7 mouse cellular contexts compared by ENCODE assay signal in genomic region chr9:65140491-65140890, GRCm38 (mm10). TPM values are rescaled to one million over a fixed set of nuclear protein-coding genes. Genes with fewer than 3 reads are reported as not detected.
A peak's percentile ranks its signal among the peaks of the same experiment; 100 is the strongest.
DNase-seq lines count a peak whose midpoint lies in the region; ATAC-seq and TF ChIP-seq lines count a peak whose summit lies in the region.

No protein-coding gene starts in this region.

- peak overlapping the region; percentile 78 for H3K4me3 ChIP-seq in lung, embryonic 14.5 days (ENCODE audit: low read depth, low read length)
- H3K4me3 ChIP-seq in forebrain, embryonic 14.5 days (ENCODE audit: low read depth, low read length): peak overlapping the region; percentile 91
- peak overlapping the region; percentile 55 for H3K4me3 ChIP-seq in liver, embryonic 12.5 days
- peak overlapping the region; percentile 69 for H3K4me3 ChIP-seq in stomach, embryonic 15.5 days (replicated peaks)

- 2% methylated on average over 8 of the region's 8 CpGs for WGBS in lung, embryonic 14.5 days
- 4% methylated on average over 8 of the region's 8 CpGs for WGBS in forebrain, embryonic 14.5 days
- WGBS in liver, embryonic 12.5 days (ENCODE audit: insufficient replicate concordance): 6% methylated on average over 8 of the region's 8 CpGs
- 3% methylated on average over 8 of the region's 8 CpGs for WGBS in stomach, embryonic 15.5 days

- ATAC-seq in lung, embryonic 14.5 days (ENCODE audit: insufficient read depth): 0 out of 2 replicates have a peak, but pooled peaks have one; percentile 3
- 0 out of 2 replicates have a peak, but pooled peaks have one; percentile 2 for ATAC-seq in forebrain, embryonic 14.5 days
- no peak for ATAC-seq in liver, embryonic 12.5 days
- no peak for ATAC-seq in stomach, embryonic 15.5 days (ENCODE audit: insufficient read depth, low FRiP score, low read depth)

- peak overlapping the region; percentile 73 for H3K9ac ChIP-seq in lung, embryonic 14.5 days
- peak overlapping the region; percentile 96 for H3K9ac ChIP-seq in forebrain, embryonic 14.5 days (ENCODE audit: low read length)
- 0 out of 2 replicates have a peak overlapping the region, but pooled peaks have one; percentile 44 for H3K9ac ChIP-seq in liver, embryonic 12.5 days
- peak overlapping the region; percentile 33; the same call in 1 of the 2 replicates for H3K9ac ChIP-seq in stomach, embryonic 15.5 days

- no peaks in the 10 kb centered on the region for H3K9me3 ChIP-seq in lung, embryonic 14.5 days (ENCODE audit: low read depth, low read length)
- H3K9me3 ChIP-seq in forebrain, embryonic 14.5 days (replicated peaks; ENCODE audit: control insufficient read depth, low read length): no peaks in the 10 kb centered on the region
- H3K9me3 ChIP-seq in liver, embryonic 12.5 days (replicated peaks): no peaks in the 10 kb centered on the region
- H3K9me3 ChIP-seq in stomach, embryonic 15.5 days: no peaks in the 10 kb centered on the region

- TF ChIP-seq CTCF in lung, embryonic 14.5 days (IDR thresholded peaks at IDR 0.05; ENCODE audit: low read depth): no peak

- H3K27me3 ChIP-seq in lung, embryonic 14.5 days (ENCODE audit: insufficient read depth, low read length): no peaks in the 10 kb centered on the region
- no peaks in the 10 kb centered on the region for H3K27me3 ChIP-seq in forebrain, embryonic 14.5 days (replicated peaks; ENCODE audit: control insufficient read depth, insufficient read depth, low read length)
- H3K27me3 ChIP-seq in liver, embryonic 12.5 days (replicated peaks): peaks cover 87% of the 10 kb centered on the region
- H3K27me3 ChIP-seq in stomach, embryonic 15.5 days (replicated peaks): 0 out of 2 replicates have a peak, but pooled peaks cover 9% of the 10 kb centered on the region

- peaks cover 3% of the 10 kb centered on the region; the same call in 1 of the 2 replicates for H3K4me1 ChIP-seq in lung, embryonic 14.5 days (ENCODE audit: insufficient read depth)
- H3K4me1 ChIP-seq in forebrain, embryonic 14.5 days (ENCODE audit: control insufficient read depth, insufficient read depth, low read length): peaks cover 20% of the 10 kb centered on the region
- peaks cover 13% of the 10 kb centered on the region; the same call in 1 of the 2 replicates for H3K4me1 ChIP-seq in liver, embryonic 12.5 days
- peaks cover 15% of the 10 kb centered on the region for H3K4me1 ChIP-seq in stomach, embryonic 15.5 days

- peaks cover 7% of the 10 kb centered on the region; the same call in 1 of the 2 replicates for H3K36me3 ChIP-seq in lung, embryonic 14.5 days (ENCODE audit: insufficient read depth)
- peaks cover 17% of the 10 kb centered on the region for H3K36me3 ChIP-seq in forebrain, embryonic 14.5 days (ENCODE audit: control insufficient read depth, insufficient read depth, low read length)
- H3K36me3 ChIP-seq in liver, embryonic 12.5 days: 0 out of 2 replicates have a peak, but pooled peaks cover 1% of the 10 kb centered on the region
- no peaks in the 10 kb centered on the region for H3K36me3 ChIP-seq in stomach, embryonic 15.5 days

- H3K27ac ChIP-seq in lung, embryonic 14.5 days (ENCODE audit: low read depth): peak overlapping the region; percentile 86; the same call in 1 of the 2 replicates
- peak overlapping the region; percentile 97 for H3K27ac ChIP-seq in forebrain, embryonic 14.5 days (ENCODE audit: low read depth, low read length)
- H3K27ac ChIP-seq in liver, embryonic 12.5 days: no peak overlapping the region
- no peak overlapping the region for H3K27ac ChIP-seq in stomach, embryonic 15.5 days

- DNase-seq in lung, embryonic 14.5 days: no peak
- DNase-seq in lung, postnatal 4 days: no peak
- DNase-seq in forebrain, embryonic 14.5 days (ENCODE audit: low spot score): no peak
- no peak for DNase-seq in cerebellum, postnatal 10 days
- no peak for DNase-seq in cerebellum, adult 8-10 months

- peak overlapping the region; percentile 96 for H3K4me2 ChIP-seq in lung, embryonic 14.5 days
- H3K4me2 ChIP-seq in forebrain, embryonic 14.5 days (ENCODE audit: low read length): peak overlapping the region; percentile 87
- peak overlapping the region; percentile 69 for H3K4me2 ChIP-seq in liver, embryonic 12.5 days
- H3K4me2 ChIP-seq in stomach, embryonic 15.5 days: peak overlapping the region; percentile 93

RNA-seq across cellular contexts. Expression of gene Igdcc3, which starts 0.5 kb away (rescaled TPM):
- 2.3 and 4.1 TPM in 2 replicates for polyA plus RNA-seq in lung, embryonic 14.5 days (2014; fragmentation: Nextera tagmentation; extraction: Ambion mirVana)
- polyA plus RNA-seq in forebrain, embryonic 14.5 days (2014; fragmentation: Nextera tagmentation; extraction: Ambion mirVana): 5.1 and 5.8 TPM in 2 replicates
- 0.75 and 0.79 TPM in 2 replicates for polyA plus RNA-seq in liver, embryonic 12.5 days (2016; fragmentation: Nextera tagmentation; extraction: Ambion mirVana)
- 1.5 TPM in 2 replicates for polyA plus RNA-seq in stomach, embryonic 15.5 days (2015; fragmentation: Nextera tagmentation; extraction: Ambion mirVana)

RNA-seq across cellular contexts. Expression of gene Igdcc4, which starts 39.2 kb away (rescaled TPM):
- polyA plus RNA-seq in lung, embryonic 14.5 days (2014; fragmentation: Nextera tagmentation; extraction: Ambion mirVana): 26.4 and 28.9 TPM in 2 replicates
- polyA plus RNA-seq in forebrain, embryonic 14.5 days (2014; fragmentation: Nextera tagmentation; extraction: Ambion mirVana): 8.9 and 13.4 TPM in 2 replicates
- 5.6 and 6.3 TPM in 2 replicates for polyA plus RNA-seq in liver, embryonic 12.5 days (2016; fragmentation: Nextera tagmentation; extraction: Ambion mirVana)
- polyA plus RNA-seq in stomach, embryonic 15.5 days (2015; fragmentation: Nextera tagmentation; extraction: Ambion mirVana): 27.3 and 30.6 TPM in 2 replicates

RNA-seq across cellular contexts. Expression of gene Parp16, which starts 54.7 kb away (rescaled TPM):
- 5.3 and 6.9 TPM in 2 replicates for polyA plus RNA-seq in lung, embryonic 14.5 days (2014; fragmentation: Nextera tagmentation; extraction: Ambion mirVana)
- polyA plus RNA-seq in forebrain, embryonic 14.5 days (2014; fragmentation: Nextera tagmentation; extraction: Ambion mirVana): 4.2 and 4.4 TPM in 2 replicates
- 7.7 and 8.6 TPM in 2 replicates for polyA plus RNA-seq in liver, embryonic 12.5 days (2016; fragmentation: Nextera tagmentation; extraction: Ambion mirVana)
- polyA plus RNA-seq in stomach, embryonic 15.5 days (2015; fragmentation: Nextera tagmentation; extraction: Ambion mirVana): 8.5 and 9.1 TPM in 2 replicates

Comparison
In these comparisons a context has a peak if more than half of its experiments do, and no peak if none do; other contexts are left out.
1. ATAC-seq: peak in lung, embryonic 14.5 days (single experiment) and forebrain, embryonic 14.5 days (single experiment); none in liver, embryonic 12.5 days (single experiment) and stomach, embryonic 15.5 days (single experiment).
2. H3K27ac ChIP-seq: peak in lung, embryonic 14.5 days (single experiment) and forebrain, embryonic 14.5 days (single experiment); none in liver, embryonic 12.5 days (single experiment) and stomach, embryonic 15.5 days (single experiment).
3. H3K9ac ChIP-seq: peak in every context shown above with its lines; median percentile 96 in forebrain, embryonic 14.5 days; 73 in lung, embryonic 14.5 days; 44 in liver, embryonic 12.5 days; 33 in stomach, embryonic 15.5 days.
4. Peak in every context shown above with its lines, with median percentiles within 50 percentile points of each other: H3K4me2 ChIP-seq and H3K4me3 ChIP-seq.